Mouse (Mus musculus) heart, postnatal 25 days (tissue): ENCODE measurements around the gene Maz. TPM values are rescaled to one million over a fixed set of nuclear protein-coding genes. Genes with fewer than 3 reads are reported as not detected.

ENCODE experiments used
- DNase-seq: peaks from one replicate; pipeline ENCODE4 v3.0.0; 2022; ENCODE audit warnings: low spot score
- intact Hi-C: fragments of 180-260 bp; cut with DNase I; formaldehyde crosslinking; loops from one replicate; pipeline ENCODE4 v1.15.1; 2025
- total RNA-seq, 2 experiments: library from RNA; stranded (reverse); gene quantifications; 2 replicates each; pipeline ENCODE4 v1.2.3; 2021

Gene Maz
- total RNA-seq, 2 experiments from 2014 or later: 66.7 to 69.1 TPM

GRCm38 (mm10) chr7:127011051-127011450 is 15.8 kb downstream of the Maz start:
- intact Hi-C loops: no loop called here
- DNase-seq: no peak

DNA sequence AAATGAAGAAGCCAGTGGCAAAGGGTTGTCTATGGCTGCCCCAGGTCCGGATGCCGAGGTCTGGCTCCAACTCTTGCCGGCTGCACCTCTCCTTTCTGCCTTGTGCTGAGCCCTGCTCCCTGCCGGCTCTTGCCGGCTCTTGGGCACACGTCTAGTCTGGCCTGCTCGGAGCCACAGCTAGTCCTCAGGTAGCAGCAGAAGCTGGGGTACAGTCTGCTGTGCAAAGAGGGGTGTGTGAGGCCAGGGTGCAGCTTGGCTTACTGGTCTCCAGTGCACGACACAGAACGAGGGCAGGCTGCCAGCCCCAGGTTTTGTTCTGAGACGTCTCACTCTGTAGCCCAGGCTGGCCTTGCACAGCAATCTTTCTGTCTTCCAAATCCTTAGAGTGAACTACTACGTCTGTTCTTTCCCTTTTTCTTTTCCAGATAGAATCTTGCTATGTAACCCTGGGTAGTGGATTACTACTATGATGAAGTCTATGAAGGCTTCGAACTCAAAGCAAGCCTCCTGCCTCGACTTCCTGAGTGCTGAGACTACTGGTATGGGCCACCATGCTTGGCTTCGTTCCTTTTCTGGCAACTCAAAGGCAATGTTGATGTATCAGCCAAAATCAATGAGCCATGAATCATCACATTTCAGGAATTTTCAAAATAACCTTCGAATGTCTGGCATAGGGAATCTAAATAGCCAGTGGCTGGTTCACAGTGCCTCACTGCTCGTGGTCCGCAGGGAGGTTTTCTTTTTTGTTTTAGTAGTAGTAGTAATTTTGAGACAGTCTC is 17.3 kb downstream of the Maz start:
- intact Hi-C loops: loop anchor here (5.0 kb wide), 1 partner anchor 93 kb away; no protein-coding TSS in a partner anchor

GRCm38 (mm10) chr7:127008239-127009019 is 18.4 kb downstream of the Maz start:
- peak; percentile 84 for DNase-seq
- intact Hi-C loops: loop anchor here (5.0 kb wide), 1 partner anchor 94 kb away; no protein-coding TSS in a partner anchor

More for the DNA sequence above, 17.3 kb downstream of the Maz start:
- DNase-seq: no peak

DNA sequence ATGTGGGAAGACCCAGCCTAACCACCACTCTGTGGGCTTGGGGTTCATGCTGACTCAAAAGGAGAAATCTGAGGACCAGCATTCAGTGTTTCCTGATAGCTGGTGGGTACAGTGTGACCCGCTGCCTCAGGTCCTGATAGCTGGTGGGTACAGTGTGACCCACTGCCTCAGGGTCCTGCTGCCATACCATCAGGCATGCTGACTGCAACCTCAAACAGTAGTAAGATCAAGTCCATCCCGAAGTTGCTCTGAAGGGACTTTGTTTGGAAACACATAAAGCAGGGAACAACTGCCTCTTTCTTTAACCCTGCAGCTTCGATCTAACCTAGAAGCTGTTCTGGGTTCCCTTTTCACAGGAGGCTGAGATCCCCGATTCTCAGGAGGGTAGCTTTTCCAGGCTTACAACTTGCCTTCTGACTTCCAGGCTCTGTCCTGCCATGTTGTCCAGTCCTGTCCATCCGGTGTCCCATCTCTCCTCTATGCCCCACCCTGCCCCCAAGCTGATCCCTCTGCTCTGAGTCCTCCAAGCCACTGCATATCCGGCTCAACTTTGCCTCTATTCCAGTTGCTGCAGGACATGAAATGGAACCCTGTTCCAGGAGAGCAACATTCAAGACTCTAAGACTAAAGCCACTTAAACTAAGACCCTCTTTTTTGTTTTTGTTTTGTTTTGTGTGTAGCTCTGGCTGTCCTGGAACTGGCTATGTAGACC is 19.4 kb downstream of the Maz start:
- intact Hi-C loops: loop anchor here (5.0 kb wide), 1 partner anchor 95 kb away; no protein-coding TSS in a partner anchor
- DNase-seq: no peak

DNA sequence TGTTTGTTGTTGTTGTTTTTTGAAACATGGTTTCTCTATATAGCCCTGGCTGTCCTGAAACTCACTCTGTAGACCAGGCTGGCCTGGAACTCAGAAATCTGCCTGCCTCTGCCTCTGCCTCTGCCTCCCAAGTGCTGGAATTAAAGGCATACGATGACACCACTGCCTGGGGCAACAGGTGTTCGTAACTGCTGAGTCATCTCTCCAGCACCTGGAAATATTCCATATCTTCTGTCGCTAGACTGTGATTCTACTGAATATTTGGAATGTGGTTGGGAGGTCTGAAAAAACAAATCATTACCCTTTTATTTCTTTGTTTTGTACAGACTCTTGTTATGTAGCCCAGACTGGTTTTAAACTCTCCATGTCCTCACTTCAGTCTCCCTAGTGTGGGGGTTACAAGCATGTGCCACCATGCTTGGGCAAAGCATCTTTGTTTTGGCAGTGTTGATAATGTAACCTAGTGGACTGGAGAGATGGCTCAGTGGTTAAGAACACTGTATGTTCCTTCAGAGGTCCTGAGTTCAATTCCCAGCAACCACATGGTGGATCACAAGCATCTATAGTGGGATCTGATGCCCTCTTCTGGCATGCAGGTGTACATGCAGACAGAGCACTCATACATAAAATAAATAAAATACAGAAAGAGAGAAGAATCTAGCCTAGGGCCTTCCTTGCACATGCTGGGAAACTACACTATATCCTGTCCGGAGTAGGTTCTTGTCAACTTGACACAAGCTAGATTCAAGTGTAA is 22.5 kb downstream of the Maz start:
- intact Hi-C loops: no loop called here

GRCm38 (mm10) chr7:127003620-127004019 is 23.2 kb downstream of the Maz start:
- intact Hi-C loops: no loop called here
- DNase-seq: no peak

More for the DNA sequence above, 22.5 kb downstream of the Maz start:
- no peak for DNase-seq

GRCm38 (mm10) chr7:126999568-126999967 is 27.3 kb downstream of the Maz start:
- DNase-seq: no peak
- intact Hi-C loops: no loop called here

DNA sequence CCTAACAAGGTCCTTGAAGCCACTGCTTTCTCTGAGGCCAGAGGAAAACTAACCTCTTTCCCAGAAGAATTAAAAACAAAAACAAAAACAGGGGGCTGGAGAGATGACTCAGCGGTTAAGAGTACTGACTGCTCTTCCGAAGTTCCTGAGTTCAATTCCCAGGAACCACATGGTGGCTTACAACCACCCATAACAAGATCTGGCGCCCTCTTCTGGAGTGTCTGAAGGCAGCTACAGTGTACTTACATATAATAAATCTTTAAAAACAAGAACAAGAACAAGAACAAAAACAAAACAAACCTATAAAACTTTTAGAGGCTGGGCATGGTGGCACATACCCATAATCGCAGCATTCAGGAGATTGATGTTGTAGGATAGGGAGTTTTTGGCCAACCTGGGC is 30.4 kb downstream of the Maz start:
- intact Hi-C loops: no loop called here
- no peak for DNase-seq

- intact Hi-C loops: loop anchor here (5.0 kb wide), 1 partner anchor 113 kb away; no protein-coding TSS in a partner anchor
- DNase-seq: no peak
Observed at GRCm38 (mm10) chr7:126988816-126989215, 38.0 kb downstream of the Maz start.

GRCm38 (mm10) chr7:126986319-126986718 is 40.5 kb downstream of the Maz start:
- intact Hi-C loops: loop anchor here (5.0 kb wide), 1 partner anchor 116 kb away; no protein-coding TSS in a partner anchor
- DNase-seq: no peak

DNA sequence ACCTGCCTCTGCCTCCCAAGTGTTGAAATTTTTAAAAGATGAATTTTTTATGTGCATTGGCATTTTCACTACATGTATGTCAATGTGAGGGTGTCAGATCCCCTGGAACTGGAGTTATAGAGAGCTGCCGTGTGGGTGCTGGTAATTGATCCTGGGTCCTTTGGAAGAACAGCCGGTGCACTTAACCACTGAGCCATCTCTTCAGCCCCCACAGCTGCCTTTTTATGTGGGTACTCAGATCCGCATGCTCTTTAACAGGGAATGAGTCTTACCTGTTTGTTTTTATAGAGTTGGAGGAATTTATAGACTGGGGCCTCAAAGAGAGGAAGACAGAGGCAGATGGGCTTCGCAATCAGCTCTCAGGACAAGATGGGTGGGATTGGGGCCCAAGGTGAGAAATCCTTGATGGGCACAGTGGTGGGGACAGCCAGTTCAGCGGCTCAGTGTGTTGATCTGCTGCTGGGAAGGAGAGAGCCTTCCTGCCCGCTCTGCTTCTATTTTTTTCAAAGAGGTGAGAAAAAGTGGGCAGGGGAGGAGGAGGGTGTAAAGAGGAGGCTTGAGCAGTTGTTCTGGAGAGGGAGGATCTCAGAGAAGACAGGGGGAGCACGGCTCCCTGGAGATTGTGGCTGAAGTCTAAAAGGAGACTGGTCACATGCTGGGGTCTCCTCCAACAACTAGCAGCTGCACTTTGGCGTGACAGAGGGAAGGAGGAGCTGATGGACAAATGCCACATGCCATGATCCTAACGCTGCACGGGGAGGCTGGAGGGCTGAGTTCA is 42.0 kb downstream of the Maz start:
- intact Hi-C loops: loop anchor here (1.0 to 5.0 kb wide), 2 partner anchors 20 to 117 kb away; no protein-coding TSS in a partner anchor
- DNase-seq: no peak

GRCm38 (mm10) chr7:126983113-126983512 is 43.7 kb downstream of the Maz start:
- intact Hi-C loops: no loop called here
- DNase-seq: no peak

DNA sequence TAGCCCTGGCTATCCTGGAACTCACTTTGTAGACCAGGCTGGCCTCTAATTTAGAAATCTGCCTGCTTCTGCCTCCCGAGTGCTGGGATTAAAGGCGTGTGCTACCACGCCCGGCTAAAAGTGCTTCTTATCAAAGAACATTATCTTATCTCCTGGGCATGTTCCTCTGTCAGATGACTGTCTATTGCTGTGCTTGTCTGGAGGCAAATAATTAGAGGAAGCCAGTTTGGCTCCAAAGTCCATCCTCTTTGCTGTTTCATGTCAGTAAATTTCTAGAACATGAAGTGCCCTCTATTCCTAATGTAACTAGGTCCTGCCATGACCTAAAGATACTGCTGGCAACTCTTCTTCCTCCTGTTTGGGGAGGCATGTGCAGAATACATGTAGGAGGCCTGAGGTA is 44.8 kb downstream of the Maz start:
- intact Hi-C loops: no loop called here
- DNase-seq: no peak

- no peak for DNase-seq
- intact Hi-C loops: no loop called here
Observed at GRCm38 (mm10) chr7:126981601-126982000, 45.2 kb downstream of the Maz start.

DNA sequence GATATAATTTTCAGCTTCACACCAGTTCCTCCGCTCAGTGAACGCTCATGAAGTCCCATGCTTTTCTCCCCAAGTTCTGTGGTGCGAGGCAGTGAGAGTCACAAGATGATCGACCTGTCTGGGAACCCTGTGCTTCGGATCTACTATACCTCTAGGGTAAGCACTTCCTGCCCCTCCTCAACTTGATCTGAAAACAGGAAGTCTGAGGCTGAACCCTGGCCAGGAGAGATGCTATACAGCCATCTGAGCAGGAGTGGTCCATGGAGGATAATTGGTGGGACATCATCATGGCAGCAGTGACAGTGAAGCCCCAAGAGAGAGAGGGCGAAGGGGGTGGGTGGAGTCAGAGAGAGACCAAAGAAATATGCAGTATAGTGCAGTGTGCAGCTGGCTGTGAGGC is 48.0 kb downstream of the Maz start:
- DNase-seq: no peak
- intact Hi-C loops: no loop called here

- no peak for DNase-seq
- intact Hi-C loops: loop anchor here (2.0 kb wide), 1 partner anchor 38 kb away; the partner anchor contains the start of gene Mvp
Observed at GRCm38 (mm10) chr7:126976878-126977459, 49.9 kb downstream of the Maz start.

DNA sequence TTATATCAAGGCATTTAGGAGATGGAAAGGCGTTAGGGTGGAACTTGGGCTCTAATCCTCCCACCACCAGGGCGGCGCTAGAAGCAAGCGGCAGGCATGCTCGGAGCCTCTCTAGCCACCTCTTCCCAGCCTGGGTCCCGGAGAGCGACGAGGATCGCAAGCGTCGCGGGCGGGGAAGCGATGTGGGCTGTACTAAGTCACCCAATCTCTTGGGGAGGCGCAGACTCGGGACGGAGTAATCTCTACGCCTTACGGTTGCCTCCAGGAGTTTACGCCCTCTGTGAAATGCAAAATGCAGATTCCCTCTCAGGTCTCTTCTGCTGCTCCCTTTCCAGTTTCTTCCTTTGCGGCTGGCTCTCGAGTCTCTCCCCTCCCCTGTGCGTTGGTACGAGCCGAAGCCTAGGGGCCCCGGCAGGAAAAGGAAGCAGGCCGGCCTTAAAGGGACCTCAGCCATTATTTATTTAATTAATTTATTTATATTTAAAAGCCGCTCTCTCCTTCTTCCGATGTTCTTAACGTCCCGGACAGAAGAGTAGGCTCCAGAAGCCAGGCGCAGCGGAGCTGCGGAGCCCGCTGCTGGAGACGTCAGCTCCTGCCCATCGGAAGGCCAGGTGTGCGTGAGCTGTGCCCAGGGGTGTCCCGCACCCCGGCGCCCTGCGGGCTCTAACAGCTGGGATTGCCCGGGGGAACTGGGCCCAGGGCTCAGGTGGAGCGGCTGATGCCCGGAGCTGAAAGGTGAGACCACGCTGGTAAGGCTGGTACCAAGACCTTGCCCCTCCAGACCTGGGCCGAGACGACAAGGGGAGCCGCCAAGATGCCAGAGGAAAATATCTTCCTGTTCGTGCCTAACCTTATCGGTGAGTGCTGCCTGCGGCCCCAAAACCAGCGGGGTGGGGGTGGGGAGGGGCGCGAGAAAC is 50.6 kb downstream of the Maz start, which contains the start of gene Cdiptos:
Cdiptos (minus strand) TSS at position 149 of the 917 bp plus-strand sequence.
- peak; percentile 88 for DNase-seq
- intact Hi-C loops: loop anchor here (2.0 kb wide), 1 partner anchor 39 kb away; the partner anchor contains the start of gene Mvp

DNA sequence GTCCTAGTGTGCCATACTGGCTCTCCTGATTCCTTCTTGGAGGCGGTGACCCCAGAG is 51.1 kb downstream of the Maz start, which contains the start of gene Cdipt:
Cdipt (plus strand) TSS at position 22 of the 57 bp plus-strand sequence.
- no peak for DNase-seq
- intact Hi-C loops: no loop called here
